Mouse (Mus musculus): ENCODE measurements at regions not wholly inside any gene's neighbourhood (a gene's known extent, or its start where the extent isn't known, plus 50 kb on each side); places are given as distances from the start of the nearest gene placed in this dataset.
A peak's percentile ranks its signal among the peaks of the same experiment; 100 is the strongest.

DNA sequence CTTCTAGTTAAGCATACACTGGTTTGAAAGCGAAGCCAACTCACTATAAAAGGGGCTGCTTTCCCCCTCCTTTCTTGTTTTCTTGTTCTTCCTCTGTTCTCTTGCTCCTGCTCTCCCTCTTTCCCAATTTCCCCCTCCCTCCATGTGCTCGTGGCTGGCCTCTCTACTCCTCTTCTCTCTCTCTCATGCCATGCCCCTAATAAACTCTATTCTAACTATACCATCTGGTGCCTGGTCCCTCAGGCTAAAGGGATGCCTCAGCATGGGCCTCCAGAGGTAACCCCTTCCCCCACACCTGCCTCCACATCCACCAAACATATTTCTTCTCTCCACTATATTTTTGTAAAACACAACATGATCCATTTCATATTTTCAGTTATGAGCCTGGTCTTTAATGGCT lies 210.1 kb downstream of the Gja1 start:
- DNase-seq (ENCODE audit: low read depth, low spot score), result no peak

DNA sequence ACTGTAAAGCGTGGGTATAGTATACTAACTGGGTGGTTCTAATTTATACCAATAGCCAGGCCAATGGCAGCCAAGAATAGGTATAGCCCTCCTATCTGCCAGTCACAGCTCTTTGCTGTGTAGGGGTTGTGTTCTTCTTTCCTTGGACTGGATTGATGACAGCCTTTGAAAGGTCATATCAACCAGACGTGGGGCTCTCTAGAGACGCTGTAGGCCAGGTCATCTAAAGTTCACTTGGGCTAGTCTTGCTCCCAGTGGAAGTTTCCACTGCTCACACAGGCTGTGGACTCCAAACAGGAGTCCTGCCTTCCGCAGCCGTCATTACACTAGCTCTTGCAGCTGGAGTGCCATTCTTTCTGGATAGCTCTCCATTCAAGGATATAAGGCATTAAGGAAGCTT lies 220.3 kb downstream of the Gja1 start:
- no peak for DNase-seq (ENCODE audit: low read depth, low spot score)

DNA sequence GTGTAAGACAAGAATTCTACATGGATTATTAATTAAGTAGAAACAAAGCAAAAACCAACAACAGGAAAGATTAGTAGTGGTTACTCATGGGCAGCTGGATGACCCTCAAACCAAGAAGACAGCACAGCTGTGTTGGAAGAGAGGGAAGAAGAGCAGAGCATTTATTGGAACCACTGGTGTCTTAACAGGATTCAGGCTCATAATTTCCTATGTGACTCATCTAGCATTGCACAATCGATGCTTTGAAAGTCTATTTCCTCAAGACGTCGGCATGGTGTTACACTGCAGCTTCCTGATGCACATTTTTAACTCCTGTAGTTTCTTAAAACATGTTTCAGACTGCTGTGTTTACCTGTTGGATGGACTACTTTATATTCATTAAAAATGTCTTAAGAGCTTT lies 221.1 kb downstream of the Gja1 start:
- DNase-seq (ENCODE audit: low read depth, low spot score), result no peak

DNA sequence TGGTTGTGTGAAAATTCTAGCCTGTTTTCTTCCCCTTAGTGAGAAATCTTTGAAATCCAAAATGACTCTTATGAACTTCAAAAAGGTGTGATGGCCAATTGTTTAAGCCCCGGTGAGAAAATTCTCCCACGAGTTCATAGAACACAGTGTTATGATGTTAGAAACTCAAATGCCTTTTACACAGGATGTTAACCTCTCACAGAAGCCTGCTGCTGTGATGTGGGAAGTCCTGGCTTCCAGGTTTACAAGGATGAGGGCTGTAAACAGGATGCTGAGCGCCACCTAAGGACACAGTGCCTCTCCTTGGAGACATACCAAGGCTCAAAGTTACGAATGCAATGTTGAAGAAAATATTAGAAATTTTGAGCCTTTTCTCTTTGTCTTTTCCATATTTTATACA lies 222.8 kb downstream of the Gja1 start:
- DNase-seq (ENCODE audit: low read depth, low spot score), result no peak

DNA sequence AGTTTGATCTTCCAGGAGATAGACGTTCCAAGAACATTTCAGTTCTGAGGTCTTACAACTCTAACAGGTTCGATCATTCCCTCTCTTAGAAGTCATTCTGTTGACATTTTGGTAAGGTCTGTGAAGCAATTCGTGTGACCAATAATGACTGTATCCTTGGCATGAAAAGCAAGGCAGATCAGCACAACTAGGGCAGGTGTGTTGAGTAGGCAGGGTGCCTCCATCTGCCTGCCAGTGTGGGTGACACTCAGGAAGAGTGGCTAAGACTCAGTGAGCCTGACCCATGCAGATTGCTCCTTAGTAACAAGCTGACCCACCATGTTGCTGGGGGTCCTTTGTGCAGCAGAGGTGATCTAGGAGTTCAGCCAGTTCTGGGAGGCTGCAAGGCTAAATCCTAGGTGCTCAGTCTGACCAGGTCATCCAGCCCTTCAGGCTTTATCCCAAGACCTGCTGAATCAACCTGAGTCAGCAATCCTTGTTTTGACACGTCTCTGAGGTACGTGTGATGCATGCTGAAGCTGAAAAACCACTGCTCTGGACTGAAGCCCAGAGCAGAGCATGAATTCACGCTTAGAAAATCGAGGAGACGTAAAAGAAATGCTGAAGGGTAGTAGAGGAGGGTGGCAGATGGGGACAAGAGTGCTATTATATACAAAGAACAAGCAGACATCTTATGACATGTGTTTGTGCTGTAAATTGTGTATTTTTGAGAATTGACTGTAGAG lies 234.6 kb downstream of the Gja1 start:
- no peak for DNase-seq (ENCODE audit: low read depth, low spot score)

DNA sequence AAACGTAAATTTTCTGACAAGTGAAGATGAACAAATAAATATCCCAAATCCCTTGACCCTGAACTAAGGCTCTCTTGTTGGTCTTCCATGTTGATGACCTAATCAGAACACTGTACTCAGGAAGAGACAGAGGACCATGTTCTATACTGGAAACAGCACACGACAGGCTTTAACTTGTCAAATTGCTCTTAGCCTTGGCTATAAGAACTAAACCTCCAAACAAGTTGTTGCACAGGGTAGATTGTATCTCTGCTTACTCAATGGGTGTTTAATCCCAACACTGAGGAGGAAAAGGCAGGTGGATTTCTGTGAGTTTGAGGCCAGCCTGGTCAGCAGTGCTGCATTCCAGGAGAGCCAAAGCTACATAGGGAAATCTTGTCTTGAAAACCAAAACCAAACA lies 265.5 kb downstream of the Gja1 start:
- DNase-seq (ENCODE audit: low read depth, low spot score), result no peak

DNA sequence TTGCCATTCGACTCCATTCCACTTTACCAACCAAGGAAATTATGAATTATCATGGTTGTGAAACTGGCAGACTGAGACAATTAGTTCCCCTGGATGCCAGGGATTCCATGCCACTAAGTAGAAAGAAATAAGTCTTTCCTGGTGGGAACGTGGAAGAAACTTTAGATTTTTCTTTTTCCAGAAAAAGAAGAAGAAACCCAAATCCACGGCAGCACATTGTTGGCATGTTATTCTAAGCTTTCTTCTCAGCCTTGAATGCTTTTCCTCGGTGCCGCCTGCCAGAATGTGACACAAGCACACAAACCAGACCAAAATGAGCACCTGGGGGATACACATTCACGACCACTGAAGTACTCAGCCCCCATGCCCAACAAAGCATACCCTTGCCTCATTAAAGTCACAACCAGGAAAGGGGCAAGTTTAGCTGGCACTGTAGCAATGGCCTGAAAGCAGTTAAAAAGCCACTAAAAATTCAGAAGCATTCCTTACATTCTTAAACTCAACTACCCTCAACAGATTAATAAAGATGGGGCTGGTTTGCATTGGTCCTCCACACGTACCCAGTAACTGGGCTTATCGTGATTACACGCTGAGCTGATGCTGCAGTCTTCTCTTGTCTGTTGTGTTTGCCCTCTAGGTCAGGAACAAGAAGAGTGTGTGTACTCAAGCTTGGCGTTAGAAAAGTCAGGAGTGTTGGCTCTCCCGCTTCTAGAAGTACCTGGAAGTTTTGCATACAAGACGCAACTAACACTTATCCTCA lies 266.4 kb downstream of the Gja1 start:
- peak; percentile 3 for DNase-seq (ENCODE audit: low read depth, low spot score)

DNA sequence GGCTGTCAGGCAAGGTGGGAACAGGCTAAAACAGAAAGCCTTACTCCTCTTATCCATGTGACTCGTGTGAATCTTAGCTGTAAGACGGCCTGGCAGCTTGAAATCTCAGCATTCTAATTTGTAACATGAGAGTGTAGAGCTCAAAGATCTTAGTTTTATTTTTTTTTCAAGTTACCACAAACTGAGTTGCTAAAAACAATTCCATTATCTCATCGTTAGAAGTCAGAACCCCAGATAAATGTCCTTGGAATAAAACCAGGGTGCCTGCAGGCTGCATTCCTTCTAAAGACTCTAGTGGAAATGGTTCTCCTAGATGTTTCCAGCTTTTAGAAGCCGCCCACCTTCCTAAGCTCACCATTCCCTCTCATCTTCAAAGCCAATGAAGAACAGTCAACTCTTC lies 283.4 kb downstream of the Gja1 start:
- DNase-seq (ENCODE audit: low read depth, low spot score), result no peak

DNA sequence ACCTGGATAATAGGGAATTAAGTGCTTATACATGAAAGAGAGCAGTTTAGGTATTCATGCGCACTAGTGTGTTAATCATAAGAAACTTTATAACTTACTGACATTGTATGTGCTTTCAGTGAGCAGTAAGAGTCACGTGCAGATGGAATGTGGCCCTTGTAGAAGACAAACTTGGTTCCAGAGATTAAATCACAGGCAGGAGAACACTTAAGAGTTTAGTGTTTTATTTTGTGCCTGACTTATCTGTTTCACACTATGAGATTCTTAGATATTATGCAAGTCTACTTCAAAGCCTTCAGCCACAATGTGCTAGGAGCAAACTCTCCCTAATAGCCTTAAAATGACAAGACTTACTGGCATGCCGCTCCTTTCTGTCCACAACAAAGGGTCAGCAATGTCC lies 296.8 kb downstream of the Gja1 start:
- no peak for DNase-seq (ENCODE audit: low read depth, low spot score)

DNA sequence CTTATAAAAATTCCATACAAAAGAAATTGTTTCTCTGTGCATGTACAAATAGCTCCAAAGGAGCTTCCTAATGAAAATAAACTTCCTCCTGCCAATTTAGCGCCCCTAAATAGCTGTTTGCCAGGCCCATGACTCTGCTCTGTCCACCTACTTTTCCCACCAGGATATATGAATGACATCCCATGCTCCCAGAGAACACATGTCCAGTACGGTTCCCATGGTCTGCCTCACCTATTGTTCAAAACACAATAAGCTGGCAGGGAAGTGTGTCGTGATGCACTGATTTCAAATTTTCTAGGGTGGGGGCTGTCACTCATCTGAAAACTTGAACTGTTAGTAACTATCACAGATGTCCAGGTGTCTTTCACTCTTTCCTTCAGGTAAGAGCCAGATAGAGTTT lies 305.8 kb downstream of the Gja1 start:
- DNase-seq (ENCODE audit: low read depth, low spot score), result no peak

DNA sequence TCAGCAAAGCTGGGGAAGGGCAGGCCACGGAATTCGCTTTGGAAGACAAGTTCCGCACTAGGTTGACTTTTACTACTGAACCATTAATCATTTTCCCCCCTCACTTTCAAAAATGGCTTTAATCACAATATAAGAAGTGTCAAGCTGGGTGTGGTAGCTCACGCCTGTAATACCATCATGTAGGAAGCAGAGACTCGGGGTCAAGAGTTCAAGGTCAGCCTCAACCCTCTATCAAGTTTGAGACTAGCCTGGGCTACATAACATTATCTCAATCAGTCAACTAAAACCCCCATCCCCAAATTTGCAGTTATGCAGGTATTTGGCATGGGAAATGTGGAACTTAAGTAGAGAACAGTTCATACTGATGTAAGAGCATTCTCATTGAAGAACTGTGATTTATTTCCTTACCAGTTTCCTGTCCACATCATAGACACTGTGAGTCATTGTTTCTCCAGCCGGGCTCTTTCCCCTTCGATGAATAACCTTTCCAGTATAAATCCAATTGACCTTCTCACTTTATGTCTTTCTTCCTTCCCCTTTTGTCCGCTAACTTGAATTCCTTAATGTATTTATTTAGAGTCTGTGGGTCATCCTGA lies 308.6 kb downstream of the Gja1 start:
- peak; percentile 28 for DNase-seq (ENCODE audit: low read depth, low spot score)

DNA sequence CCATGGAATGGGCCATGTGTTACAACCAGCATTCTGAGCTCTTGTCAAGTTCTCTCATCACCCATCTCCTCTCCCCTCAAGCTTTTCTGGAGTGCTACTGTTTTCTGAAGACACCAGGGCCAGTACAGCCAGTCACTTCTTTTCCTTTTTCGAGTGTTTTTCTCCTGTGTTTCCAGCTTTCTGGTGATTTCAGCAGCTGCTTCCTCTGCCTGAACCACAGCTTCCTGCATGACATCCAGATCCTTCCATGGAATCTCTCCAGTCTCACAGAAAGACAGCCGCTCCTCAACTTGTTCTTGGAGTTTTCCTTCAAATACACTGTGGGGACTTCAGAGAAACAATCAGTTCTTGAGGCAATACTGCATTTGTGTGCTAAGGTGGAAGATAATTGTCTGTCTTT lies 314.3 kb downstream of the Gja1 start:
- DNase-seq (ENCODE audit: low read depth, low spot score), result no peak

DNA sequence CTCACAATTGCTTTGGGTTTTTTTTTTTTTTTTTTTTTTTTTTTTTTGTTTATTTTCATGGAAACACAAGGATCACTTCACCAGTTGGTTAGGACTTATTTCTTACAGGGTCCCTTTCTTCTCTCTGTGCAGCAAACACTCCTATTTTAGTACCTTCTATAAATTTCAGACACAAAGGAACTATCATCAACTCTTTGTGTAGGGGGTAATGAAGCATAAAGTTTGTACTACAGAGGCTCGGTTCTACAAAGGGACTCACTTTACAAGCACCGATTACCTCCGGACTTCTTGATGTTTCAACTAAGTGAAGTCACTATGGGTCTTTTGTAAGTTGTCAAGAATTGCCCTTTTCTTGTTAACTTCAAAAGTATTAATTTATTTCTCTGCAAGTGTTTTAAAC lies 318.0 kb downstream of the Gja1 start:
- DNase-seq (ENCODE audit: low read depth, low spot score), result peak; percentile 58

DNA sequence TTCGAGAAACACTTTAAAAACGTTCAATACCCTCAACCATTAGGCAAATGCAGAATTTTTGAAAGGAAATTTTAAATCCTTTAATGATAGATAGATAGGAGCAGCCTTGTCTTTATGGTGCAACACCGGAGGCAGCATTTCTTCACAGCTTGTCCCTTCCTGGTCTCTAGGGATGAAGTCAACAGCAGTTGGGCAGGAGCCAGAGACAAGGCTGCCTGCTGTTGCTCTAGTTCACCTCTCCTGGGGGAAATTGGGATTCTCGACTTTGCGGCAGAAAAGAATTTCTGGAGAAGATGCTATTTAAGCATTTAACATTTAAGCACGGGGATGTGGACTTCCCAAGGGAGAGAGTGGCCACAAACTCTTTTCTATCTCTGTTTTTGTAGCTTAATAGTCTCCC lies 323.0 kb downstream of the Gja1 start:
- no peak for DNase-seq (ENCODE audit: low read depth, low spot score)

DNA sequence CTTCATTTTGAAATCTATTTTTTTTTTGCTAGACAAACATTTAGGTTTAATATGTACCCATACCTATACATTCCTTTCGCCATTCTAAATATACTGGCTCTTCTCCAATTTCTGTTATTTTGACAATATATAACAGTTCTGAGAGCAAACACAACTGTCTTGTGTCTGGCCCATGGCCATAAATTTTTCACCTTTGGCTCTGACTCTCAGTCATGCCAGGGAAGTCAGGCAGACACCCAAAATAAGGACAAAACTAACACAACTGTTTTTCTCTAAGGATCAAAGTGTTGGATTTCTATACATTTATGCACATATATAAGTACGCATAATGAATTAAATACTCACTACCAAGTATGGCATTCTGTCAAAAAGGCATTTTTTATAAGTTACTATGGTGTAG lies 331.3 kb downstream of the Gja1 start:
- DNase-seq (ENCODE audit: low read depth, low spot score), result no peak

DNA sequence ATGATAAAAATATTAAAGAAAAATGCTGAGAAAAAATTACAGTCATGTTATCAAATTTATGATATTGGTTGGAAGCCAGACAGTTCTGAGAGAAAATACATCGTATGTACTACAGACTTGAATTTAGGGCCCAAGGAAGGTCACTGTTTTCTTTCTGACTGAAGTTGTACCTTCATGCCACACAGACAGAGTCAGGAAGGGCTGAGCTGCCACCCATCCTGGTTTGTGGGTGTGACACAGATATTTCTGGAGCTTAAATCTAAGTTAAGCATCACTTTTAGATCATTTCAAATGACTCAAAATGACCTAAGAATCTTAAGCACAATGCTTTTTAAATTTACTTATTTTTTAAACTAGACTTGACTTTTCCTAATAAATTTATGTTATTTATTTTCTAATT lies 331.8 kb downstream of the Gja1 start:
- no peak for DNase-seq (ENCODE audit: low read depth, low spot score)

DNA sequence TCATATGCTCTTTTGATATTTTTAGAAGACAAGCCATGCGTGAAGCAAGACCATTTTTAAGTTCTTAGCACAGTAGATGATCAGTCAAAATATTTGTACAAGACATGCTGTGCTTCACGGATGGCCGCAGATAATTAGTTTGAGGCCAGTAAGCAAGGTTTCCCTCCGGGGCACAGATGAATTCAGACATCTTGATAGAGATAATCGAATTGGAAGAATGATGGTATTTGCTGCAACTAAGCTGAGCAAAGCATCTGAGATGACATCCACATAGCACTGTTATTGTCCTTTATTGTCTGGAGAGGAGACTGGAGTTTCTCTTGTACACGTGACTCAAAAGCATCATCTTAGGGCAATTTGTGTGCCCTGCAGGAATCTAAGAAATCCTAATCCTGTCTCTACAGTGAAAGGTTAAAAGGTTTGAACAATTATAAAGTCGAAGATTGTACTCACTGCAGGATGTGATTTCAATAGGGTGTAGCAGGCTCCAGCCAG lies 335.5 kb downstream of the Gja1 start:
- no peak for DNase-seq (ENCODE audit: low read depth, low spot score)

DNA sequence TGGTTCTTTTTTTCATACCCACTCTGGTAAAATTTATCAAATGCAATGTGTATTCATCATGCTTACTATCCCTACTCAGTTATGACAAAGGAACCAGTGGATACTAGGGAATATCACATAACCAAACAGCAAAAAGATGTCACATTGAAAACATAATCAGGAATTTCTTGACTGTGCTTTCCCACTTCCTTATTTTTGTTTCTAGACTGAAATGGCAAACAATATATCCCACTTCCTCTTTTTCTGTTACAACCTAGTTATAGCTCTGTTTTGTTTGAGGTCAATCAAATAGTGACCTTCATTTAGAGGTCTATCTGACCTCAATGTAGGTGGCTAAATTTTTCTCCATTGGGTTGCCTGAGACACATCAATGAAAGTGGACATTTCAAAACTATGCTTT lies 359.9 kb downstream of the Gja1 start:
- DNase-seq (ENCODE audit: low read depth, low spot score), result no peak

DNA sequence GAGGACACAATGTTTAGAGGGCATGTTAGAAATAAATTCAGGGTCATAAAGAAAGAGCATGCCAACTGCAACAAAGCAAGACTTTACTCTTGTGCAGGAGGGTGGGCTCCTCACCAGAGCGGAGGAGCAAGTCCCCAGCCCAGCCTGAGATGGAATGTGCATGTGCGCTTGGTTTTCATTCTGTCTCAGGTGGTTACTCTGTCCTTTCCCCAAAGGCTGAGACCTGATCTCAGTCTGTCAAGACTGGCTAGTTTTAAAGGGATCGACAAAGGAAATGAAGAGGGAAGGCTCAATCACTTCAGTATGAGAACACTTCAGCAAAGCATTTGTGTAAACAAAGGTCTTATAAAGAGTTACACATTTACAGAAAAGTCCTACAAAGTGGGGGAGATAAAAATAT lies 362.5 kb downstream of the Gja1 start:
- no peak for DNase-seq (ENCODE audit: low read depth, low spot score)

DNA sequence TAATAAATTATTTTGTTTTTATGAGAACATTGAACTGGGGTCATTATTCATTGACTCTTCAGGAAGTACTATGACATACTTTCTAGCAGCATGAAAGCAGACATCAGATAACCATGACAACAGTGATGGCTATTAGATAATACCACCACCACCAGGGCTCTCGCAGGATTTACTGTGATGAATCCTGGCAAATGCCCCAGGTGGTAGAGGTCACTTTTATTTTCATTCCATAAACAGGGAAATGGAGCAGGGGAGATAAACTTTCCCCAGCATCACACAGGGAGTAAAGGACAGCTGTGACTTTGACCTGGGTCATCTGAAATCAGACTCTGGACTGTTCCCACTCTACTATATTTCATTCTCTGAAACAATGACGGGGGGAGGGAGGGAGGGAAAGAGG lies 375.0 kb downstream of the Gja1 start:
- peak; percentile 71 for DNase-seq (ENCODE audit: low read depth, low spot score)

DNA sequence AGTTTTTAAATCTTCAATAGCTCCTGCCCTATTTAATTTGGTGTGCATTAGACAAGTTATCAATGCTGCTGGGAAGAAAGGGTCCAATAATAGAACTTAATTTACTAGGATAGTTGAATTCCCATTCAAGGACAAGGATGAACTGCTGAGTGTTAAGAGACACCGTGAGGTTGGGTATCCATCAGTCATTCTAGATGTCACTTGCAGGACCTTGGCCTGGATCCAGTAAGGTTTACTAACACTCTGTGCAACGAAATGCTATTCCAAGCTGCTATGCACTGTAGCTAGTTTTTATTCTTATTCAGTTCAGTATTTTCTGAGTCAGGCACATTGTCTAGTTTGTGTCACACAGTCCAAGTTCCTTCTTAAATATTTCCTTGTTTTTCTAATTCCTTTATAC lies 376.4 kb downstream of the Gja1 start:
- no peak for DNase-seq (ENCODE audit: low read depth, low spot score)

DNA sequence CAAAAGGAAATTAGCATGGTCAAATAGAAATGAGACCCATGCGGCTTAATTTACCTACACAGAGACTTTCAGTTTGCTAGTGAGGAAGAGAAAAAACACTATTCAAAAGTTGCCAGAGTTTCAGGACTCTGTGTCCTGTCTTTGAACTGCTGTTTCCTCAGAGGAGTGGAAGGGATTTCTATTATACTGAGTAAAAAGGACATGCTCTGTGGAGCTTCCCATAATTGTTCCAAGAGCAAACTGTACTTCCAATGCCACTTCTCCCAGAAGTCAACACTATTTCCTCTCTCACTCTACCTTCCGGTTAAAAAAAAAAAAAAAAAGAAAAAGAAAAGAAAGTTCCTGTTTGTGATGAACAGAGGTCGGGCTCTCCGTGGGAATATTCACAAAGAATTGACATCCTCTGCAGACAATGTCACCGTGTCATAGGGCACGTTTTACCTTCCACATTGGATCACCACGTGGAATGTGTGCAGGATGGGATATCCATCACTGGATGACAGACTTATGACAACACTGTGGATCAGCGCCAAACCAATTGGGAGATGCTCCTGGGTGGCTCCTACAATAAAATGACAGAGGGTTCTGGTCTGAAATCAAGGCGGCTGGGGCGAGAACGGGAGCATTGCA lies 377.5 kb downstream of the Gja1 start:
- DNase-seq (ENCODE audit: low read depth, low spot score), result no peak
